Mouse (Mus musculus) brain, embryonic 18.5 days (tissue): Measurements from ENCODE around the gene Grap2.

ENCODE experiments used
- DNase-seq: peaks from one replicate; pipeline ENCODE4 v3.0.0-alpha.2; 2012; ENCODE audit warnings: low read depth, low spot score

Gene Grap2

DNA sequence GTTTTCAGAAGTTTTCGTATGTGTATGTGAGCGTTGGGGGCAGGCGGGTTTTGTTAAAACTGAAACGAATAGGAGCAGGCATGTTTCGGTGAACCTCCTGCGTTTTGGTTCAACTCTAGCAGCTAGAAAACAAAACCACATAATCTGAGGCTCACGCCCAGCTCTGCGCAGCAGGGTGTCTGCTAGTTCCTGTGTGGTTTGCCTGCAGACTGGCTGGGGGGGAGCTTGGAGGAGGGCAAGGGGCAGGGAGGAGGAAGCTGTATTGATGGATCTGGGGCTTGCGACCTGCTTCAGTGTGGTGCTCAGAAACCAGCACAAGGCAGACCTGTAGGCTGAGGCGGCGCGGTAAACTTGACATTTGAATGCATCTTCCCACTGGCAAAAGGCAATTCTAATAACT, at the start of gene Grap2:
Grap2 (plus strand) TSS at position 304 of the 400 bp plus-strand sequence.
- no peak for DNase-seq

DNA sequence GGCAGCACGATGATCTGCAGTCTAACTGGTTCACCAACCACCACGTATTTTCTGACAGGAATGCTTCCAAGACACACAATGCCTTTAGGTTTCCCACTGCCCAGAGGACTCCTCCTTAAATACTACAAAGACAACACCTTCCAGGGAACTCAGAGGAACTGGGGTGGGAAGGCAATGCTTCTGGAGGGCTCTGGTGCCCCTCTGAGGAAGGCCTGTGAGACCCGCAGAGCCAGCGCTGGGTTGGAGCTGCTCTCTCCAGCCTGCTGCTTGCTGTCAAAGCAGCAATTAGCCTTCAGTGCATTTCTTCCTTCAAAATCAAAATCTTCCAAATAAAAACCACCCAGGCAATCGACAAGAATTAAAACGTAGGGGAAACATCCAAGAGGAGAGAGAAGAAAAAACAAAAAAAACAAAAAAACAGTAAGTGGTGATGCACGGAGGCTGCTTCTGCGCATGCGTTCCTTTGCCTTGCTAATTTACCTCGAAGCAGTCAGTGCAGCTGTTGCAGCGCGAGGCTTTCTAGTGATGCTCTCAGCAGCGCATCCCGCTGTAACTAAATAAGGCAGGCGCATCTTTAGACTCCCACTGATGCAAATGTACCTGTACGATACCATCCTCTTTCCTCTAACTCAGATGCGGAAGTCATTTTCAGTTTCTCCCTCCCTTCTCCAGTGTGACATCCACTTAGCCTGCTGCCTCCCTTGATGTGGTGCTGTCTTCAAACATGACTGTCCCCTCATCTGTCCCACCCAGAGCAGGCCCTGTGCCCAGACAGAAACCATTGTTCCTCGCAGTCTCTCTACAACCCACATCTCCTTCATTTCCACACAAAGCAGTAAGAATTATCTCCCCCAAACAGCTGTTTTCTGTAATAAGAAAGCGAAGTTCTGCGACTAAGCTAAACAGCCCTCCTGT, 42.2 kb upstream of the Grap2 start:
- DNase-seq: no peak

DNA sequence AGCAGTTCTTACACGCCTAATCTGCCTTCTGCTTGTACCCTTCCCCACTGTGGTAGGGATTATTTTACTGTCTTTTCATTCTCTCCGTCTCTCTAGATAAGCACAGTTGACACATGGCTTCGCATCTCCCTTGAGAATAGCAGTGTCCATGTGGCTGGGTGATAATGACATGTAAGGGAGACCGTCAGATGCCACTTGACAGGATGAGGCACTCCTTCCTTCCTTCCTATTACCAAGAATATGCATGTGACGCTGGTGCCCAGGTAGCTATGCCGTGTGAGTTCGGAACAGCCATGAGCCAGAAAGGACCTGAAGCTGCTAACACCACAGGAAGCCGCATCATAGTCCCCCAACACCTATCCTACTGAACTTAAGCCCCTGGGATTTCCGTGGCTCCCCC, 41.4 kb upstream of the Grap2 start:
- DNase-seq: no peak

DNA sequence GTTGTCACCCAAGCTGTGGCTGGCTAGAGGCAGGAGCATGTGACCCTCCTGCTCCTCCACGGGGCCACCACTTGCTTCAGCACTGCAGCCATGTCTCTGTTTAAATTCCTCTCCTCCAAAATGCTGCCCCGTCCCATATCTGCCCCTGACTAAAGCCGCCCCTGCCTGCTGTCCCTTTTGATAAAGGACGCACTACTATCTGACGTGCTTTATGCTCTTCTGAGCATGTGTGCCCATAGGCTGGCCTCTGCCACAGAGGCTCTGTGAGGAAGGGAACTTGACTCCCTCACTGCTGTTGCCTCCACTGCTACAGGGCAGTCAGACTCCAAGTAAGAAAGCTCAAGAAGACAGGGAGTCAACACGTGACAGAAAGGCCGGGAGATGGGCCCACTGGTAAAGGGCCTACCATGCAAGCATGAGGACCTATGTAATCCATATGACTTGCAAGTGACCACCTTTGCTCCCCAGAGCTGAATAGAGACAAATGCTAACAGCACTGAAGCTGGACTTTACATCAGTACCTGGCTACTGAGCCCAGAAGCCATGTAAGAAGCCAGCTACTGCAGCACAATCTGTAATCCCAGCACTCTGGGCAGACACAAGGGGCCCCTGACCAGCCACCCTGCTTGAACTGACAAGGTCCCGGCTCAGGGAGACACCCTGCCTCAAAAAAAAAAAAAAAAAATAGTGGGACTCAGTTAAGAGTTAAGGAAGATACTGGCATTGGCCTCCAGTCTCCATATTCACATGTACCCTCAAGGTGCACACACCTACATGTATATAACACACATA, 39.9 kb upstream of the Grap2 start:
- DNase-seq: no peak

DNA sequence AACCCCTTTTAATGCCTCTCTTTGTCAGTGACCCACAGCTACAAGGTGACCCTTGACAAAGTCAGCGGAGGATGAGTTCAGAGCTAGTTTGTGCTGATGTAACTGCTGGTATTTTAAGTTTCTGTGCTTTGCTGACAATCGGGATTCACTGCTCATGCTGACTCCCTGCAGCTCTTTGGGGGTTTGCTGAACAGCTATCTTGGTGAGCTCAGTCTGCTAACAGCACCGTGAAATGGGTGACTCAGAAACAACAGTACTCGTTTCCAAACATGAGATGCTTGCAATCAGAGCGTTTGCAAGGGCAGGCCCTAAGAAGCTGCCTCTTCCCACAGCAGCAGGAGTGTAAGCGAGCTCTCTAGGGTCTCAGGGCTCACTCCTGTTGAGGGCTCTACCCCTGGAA, 39.1 kb upstream of the Grap2 start:
- DNase-seq: no peak

DNA sequence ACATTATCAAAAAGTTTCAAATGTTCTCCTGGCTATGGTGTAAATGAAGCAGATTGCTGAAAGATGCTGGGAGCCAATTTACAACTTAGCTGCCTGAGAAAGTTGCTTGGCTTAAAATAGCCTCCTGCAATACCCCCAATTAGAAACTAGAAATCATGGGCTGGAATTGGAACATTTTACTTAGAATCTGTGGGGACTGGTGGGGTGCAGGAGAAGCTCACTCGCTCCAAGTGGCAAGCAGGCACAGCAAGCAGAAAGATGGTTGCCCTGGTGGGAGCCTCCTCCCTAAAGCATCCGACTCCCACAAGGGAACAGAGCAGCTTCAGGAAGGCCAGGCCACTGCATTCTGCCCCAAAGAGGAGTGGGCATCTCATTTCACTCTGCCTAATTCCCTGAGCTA, 36.3 kb upstream of the Grap2 start:
- DNase-seq: peak; percentile 50

DNA sequence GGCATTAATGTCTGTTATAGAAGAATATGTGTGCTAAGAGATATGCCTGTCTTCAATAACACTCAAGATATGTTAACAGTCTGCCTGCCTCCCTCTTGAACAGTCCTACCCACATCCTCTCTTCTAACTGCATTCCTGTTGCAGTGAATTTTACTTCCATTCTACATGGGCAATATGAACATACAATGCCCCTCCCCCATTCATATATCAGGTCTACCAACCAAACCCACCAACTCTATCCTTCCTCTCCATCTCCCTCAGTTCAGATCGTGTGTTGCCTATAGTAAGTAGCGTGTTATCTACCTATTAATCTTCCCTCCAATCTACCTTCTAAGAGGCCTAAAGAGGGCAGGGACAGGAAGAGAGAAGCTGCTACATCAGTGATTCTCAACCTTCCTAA, 34.3 kb upstream of the Grap2 start:
- no peak for DNase-seq

DNA sequence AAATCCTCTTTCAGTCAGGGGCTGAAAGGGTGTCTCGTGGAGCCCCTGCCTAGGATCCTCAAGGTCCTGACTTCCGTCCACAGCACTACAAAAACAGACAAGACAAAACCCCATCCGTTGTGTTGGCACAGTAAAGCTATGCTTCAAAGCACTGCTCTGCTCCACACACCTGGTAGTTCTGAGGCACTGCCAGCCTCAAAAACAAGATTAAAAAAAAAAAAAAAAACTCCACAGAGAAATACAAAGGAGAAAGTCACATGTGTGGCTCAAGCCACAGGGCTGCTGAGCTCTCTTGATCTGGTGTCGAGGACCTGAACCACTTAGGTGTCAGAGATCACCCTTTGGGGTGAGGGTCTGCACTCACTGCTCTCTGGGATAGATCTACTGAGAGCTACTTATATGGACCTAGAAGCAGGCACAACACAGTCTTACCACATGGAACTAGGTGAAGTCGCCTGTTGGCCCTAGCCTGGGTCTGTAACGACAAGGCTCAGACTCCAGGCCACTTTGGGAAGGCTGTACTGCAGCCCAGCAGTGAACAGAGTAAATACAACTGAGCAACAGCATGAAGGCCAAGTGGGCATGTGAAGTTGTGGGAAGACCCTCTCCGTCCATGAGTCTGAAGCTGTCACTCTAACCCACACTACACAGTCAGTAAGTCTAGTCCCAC, 33.6 kb upstream of the Grap2 start:
- DNase-seq: no peak

DNA sequence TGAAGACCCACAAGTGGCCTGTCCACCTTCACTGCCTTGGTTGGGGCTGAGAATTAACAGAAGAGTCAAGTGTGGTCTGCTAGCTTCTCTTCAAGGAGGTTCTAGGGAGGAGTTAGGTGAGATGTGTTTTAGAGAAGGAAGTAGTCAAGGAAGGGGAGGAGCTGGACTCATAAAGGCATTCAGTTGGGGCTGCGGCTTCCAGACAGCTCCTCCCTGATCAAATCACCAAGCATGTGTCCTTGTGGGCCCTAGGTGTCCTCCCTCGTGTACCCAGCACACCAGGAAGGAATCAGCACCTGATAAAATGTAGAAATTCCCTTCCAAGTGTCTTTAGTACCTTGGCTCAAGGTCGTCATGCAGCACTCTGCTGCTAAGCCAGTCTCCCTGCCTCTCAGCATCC, 28.3 kb upstream of the Grap2 start:
- no peak for DNase-seq

DNA sequence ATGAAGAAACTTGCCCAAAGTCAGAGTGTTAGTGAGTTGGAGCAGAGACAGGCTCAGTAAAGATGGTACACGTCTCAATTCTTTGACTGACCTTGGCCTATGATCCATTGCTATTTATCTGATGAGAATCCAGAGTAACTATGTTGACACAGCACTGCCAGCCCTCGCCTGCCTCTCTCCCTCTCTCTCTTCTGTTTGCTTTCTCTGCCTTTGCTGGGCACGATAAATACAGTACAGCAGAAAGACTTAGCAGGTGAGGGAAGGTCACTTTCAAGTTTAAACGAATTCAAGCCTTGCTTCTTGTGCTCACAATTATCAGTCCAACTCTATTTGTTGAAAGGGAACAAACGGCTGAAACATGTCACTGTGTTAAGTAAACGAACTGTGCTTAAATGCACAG, 27.0 kb upstream of the Grap2 start:
- no peak for DNase-seq

DNA sequence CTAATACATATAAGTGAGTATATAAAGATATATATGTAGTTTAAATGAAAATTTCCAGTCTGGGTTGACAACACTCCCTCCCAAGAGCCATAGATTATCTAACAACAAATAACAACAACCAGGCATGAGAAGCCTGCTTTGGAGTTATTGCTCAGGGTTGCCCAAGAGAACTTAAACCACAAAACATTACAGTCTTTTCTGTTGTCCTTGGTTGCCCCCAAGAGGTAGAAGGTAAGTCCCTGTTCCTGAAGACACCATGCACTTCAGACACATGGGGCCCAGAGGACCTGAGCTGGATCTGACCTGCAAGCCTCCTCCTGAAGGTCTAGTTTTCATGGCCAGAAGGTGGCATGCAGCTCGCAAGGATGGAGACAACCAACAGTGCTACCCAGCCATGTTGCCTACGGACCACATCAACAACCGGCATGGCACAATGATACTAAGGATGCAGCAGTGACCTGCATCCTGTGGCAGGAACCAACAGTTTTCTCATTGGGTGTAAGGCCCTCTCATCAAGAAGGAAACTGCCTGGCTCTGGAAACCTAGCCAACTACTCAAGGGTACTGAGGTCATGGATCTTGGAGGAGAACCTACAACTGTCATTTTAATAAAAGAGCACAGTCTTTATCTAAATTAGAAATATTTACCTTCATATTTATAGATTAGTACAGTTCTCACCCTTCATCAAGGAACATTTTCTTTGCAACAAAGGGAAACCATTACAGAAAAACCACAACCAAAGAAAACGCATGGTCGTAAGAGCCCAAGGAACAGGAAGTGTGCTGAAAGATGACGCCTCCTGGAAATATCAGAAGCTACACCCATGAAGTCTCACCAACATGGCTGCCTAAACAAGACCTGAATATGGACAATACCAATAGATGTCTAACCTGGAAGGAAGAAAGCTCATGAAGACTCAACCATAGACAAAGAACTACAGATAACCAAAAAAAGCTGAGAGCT, 17.3 kb upstream of the Grap2 start:
- DNase-seq: no peak

DNA sequence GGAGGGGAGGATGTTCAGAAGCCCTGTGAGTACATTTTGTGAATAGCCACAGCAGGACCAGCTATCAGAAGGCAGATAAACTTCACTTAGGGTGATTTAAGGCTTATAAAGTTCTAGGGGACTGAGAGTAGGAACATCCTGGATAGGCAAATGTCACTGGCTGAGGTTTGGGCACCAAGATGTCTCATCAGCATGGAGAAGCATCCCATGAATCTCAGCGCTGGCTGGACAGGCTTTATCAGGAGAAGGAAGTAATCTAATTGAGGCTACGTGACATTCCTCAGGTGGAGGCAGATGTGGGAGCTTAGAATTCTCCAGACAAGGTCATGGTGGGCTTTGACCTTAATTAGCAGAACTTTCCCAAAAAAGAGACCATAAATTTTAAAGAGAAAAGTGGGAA, 16.4 kb upstream of the Grap2 start:
- no peak for DNase-seq

DNA sequence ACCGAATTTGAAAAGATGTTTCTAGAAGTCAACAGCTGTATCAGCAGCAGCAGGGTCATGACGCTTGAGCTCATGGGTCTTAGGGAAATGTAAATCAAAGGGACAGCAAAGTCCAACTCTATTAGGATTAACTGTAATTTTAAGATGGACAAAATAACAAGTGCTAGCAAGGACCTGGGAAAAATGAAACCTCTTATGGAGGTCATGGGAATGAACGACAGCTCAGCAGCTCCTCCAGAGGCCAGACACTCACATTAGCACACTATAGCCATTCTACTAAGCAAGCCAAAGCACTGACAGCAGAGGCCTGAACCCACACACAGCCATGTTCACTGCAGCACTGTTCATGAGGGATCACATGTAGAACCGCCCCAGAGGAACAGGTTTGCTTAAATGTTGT, 14.6 kb upstream of the Grap2 start:
- no peak for DNase-seq

DNA sequence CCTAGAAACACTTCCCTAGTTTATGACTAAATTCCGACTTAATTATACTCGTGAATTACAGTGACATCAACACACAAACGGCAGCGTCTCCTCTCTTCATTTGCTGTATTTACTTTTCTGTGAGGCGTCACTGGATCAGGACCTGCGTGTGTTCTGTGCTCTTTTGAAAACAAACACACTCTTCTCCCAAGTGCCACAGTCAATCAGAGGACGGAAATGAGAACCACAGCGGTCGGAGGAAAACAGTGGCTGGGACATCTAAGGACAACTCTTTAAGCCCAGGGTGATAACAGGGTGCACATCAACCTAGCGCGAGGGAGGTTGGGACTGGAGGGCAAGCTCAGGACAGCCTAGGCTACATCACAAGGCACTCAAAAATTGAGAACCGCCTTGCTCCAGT, 12.9 kb upstream of the Grap2 start:
- no peak for DNase-seq

DNA sequence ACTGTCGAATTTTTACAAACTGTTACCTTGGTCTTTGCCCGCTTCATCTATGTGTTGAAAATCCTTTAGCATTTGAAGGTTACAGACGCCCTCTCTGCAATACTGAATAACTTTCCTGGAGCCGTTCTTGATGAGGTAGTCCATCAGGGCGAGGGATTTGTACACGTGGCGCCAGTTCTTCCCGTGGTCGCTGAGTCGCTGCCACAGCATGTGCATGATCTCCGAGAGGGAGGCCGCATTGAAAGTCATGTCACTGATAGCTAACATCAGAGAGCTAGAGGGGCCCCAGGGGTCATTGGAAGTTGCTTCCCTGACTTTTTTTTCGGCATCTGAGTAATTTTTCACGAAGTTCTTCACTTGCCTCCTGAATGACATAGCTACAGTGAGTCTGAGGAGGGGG, 12.4 kb upstream of the Grap2 start:
- no peak for DNase-seq

DNA sequence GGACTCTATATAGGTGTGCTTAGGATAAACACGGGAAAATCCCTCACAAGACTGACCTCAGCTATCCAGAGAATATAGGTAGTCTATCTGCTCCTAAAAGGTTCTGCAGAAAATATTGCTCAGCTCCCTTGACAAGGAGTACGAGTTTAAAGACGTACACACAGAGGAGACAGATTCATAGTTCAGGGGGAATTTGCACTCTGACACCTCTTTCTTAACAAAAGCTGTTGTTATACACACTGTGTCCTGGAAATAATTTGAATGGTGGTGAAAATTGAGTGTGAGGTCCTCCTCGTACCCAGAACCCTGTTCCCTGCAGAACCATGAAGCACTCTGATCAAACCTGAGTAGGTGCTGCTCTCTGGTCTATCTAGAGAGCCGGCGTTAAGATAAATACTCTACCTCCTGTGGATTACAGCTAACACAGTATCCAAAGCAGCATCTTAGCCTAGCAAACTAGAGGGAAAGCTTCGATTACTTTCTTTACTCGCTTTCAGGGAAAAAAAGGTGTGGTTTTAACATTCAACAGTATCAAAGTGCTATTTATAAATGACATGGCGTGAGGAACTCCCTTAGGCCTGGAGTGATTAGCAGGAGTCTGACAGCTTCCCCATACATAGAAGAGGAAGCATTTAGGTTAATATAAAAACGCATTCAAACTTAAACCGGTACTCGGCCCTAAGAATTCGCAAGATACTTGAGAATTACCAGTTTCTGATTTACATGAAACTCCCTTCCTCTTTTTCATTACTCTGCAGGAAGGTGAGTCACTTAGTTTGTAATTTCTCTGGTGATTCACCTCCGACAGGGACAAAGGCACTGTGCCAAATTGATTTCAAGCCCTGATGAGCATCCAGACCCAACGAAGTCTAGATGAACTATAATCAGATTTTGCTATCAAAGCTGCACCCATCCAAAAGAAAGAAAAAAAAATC, 11.5 kb upstream of the Grap2 start:
- DNase-seq: no peak

DNA sequence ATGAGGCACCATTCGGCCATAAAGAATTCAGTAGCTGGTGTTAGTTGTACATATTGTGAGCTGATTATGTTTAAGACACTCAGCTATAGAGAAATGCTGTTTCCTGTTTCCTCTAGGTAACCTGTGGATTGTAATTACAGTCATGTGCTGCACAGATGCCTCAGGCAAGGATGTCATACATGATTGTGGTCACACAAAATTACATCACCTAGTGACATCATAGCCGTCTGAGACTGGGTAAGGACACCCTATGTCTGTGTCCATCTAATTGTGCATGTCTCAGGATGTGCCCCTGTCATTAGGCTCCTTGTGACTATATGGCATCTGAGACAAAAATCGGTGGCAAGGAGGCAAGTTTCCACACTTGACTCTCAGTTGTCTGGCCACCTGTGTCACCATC, 9.9 kb upstream of the Grap2 start:
- DNase-seq: no peak

DNA sequence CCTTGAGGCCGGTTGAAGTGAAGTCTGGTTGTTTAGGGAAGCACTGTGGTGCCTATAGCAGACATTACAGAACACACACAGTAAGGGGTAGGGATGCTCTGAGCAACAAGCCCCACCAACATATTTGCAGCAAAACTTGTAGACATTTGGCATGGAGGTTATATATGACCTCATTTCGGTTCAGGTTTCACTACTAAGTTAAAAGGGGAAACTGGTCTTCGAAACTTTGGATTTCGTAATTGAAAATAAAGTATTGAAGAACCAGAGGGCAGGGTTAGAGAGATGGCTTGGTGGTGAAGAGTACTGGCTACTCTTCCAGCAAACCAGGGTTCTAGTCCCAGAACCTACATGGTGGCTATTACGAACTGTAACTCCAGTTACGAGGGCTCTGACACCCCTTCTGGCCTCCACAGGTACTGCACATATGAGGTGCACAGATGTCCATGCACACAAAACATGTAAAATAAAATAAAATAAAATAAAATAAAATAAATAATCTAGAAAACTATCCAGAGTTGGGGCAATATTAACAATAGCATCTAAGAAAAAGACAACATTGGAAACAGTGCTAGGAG, 8.7 kb upstream of the Grap2 start:
- no peak for DNase-seq

DNA sequence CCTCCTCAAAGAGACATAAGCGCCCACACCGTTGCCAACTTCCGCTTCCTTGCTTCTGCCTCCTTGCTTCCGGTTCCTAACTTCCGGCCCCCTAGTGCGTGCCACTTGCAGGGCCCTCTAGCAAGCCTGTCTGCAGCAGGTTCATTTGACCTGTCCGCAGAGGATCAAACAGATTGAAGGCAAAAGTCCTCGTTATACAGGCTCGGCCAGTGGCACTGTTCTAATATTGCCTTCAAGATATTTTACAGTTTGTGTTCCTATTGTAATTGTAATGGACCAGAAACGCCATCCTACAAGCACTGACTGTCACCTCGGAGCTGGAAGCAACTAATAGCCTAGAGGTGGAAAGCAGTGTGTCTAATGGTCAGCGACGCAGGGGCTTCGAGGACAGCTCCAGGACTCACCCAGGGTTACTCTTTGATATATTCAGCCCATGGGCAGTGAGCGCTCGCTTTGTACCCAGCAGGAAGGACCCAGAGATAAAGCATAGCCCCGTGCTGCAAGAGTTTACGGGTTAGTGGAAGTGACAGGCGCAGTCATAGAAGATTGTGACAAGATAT, 7.2 kb upstream of the Grap2 start, which contains the start of gene Enthd1:
Enthd1 (minus strand) TSS at position 51 of the 560 bp plus-strand sequence.
- no peak for DNase-seq
